Mouse (Mus musculus) heart, adult 2 months (tissue): ENCODE measurements around the gene Tcea2. TPM values are rescaled to one million over a fixed set of nuclear protein-coding genes. Genes with fewer than 3 reads are reported as not detected.

Experiments
- DNase-seq, 2 experiments: peaks; one replicate each; pipeline ENCODE4 v3.0.0; 2021
- H3K27ac ChIP-seq: fragments of 200-600 bp; 2 replicates; pipeline ENCODE4 v1.8.1; 2022
- H3K27me3 ChIP-seq: fragments of 200-500 bp; 2 replicates; pipeline ENCODE4 v1.6.1; 2012; ENCODE audit warnings: mild to moderate bottlenecking, low read length, inconsistent platforms, mixed read lengths; ENCODE audit not compliant: control insufficient read depth, insufficient read depth
- H3K36me3 ChIP-seq: fragments of 200-500 bp; 2 replicates; pipeline ENCODE4 v1.6.1; 2012; ENCODE audit warnings: low read length, inconsistent platforms; ENCODE audit not compliant: control insufficient read depth, insufficient read depth
- H3K4me1 ChIP-seq: fragments of 200-500 bp; 2 replicates; pipeline ENCODE4 v1.6.1; 2011; ENCODE audit warnings: low read length; ENCODE audit not compliant: control insufficient read depth, insufficient read depth
- H3K4me3 ChIP-seq: fragments of 200-600 bp; 2 replicates; pipeline ENCODE4 v1.8.1; 2022
- H3K79me2 ChIP-seq: fragments of 200-500 bp; replicated peaks from 2 replicates; pipeline ENCODE4 v1.6.1; 2012; ENCODE audit warnings: mild to moderate bottlenecking, inconsistent platforms, low read length, moderate library complexity, mixed read lengths; ENCODE audit not compliant: control insufficient read depth, insufficient read depth
- H3K9ac ChIP-seq: fragments of 200-500 bp; 2 replicates; pipeline ENCODE4 v1.6.1; 2012; ENCODE audit warnings: low read depth, mild to moderate bottlenecking, control low read depth, inconsistent platforms, low read length, mixed read lengths
- CTCF ChIP-seq: fragments of 200-600 bp; IDR thresholded peaks from 2 replicates; pipeline ENCODE4 v1.8.1; 2022; ENCODE audit warnings: antibody characterized with exemption, mild to moderate bottlenecking, moderate library complexity
- EP300 ChIP-seq: fragments of 200-500 bp; IDR thresholded peaks from 2 replicates; pipeline ENCODE4 v1.6.1; 2011; ENCODE audit warnings: low read depth, low read length, control low read depth; ENCODE audit not compliant: insufficient read depth
- POLR2A ChIP-seq: fragments of 200-500 bp; IDR thresholded peaks from 2 replicates; pipeline ENCODE4 v1.6.1; 2011; ENCODE audit warnings: mild to moderate bottlenecking, low read depth, low read length, control low read depth; ENCODE audit not compliant: insufficient read depth
- WGBS: fragments of 180-500 bp; shearing (Covaris S2); methylation state at CpG from one replicate; pipeline ENCODE4 v1.1.7; 2018; 5-methylcytosine and 5-hydroxymethylcytosine counted together
- intact Hi-C: fragments of 180-260 bp; cut with DNase I; formaldehyde crosslinking; loops from one replicate; pipeline ENCODE4 v1.15.1; 2025
- polyA plus RNA-seq: library from polyadenylated mRNA; depleted of rRNA; stranded (reverse); fragments of >200 nt; gene quantifications from 2 replicates; pipeline ENCODE4 v1.2.3, GENCODE M21; 2012
- total RNA-seq, 2 experiments: library from RNA; stranded (reverse); gene quantifications; 2 replicates each; pipeline ENCODE4 v1.2.3; 2021

Gene Tcea2
- total and polyA plus RNA-seq, 3 experiments = 4.3 to 10.4 (median 6.0) TPM

- Histone ChIP-seq H3K27ac (no peak overlapping the region), H3K27me3 (no peaks in the 10 kb centered on the region), H3K4me3 (no peak overlapping the region), H3K9ac (no peak overlapping the region), H3K36me3 (no peaks in the 10 kb centered on the region), H3K79me2 (no peaks in the 10 kb centered on the region), H3K4me1 (peaks cover 1% of the 10 kb centered on the region; the same call in 1 of the 2 replicates)
- TF ChIP-seq EP300 (no peak), CTCF (no peak)
- WGBS = 91% methylated on average over 10 of the region's 10 CpGs
- intact Hi-C loops = no loop called here
- no peak for DNase-seq
Observed at GRCm38 (mm10) chr2:181689466-181690160, 9.5 kb downstream of the Tcea2 start.

- DNase-seq = no peak
- H3K36me3 ChIP-seq = no peaks in the 10 kb centered on the region
- no peaks in the 10 kb centered on the region for H3K27me3 ChIP-seq
- H3K9ac ChIP-seq = no peak overlapping the region
- H3K27ac ChIP-seq = no peak overlapping the region
- WGBS = 86% methylated on average over 6 of the region's 6 CpGs
- H3K4me3 ChIP-seq = no peak overlapping the region
- intact Hi-C loops = no loop called here
- peaks cover 1% of the 10 kb centered on the region; the same call in 1 of the 2 replicates for H3K4me1 ChIP-seq
- no peaks in the 10 kb centered on the region for H3K79me2 ChIP-seq
- TF ChIP-seq EP300 (no peak), POLR2A (no peak), CTCF (no peak)
Observed at GRCm38 (mm10) chr2:181691083-181691482, 11.0 kb downstream of the Tcea2 start.

- intact Hi-C loops = no loop called here
- no peak overlapping the region for H3K4me3 ChIP-seq
- TF ChIP-seq CTCF (no peak), POLR2A (no peak), EP300 (no peak)
- no peak overlapping the region for H3K9ac ChIP-seq
- DNase-seq = peak in 1 of 2 experiments; percentile 31
- H3K27me3 ChIP-seq = no peaks in the 10 kb centered on the region
- H3K4me1 ChIP-seq = peaks cover 1% of the 10 kb centered on the region; the same call in 1 of the 2 replicates
- no peaks in the 10 kb centered on the region for H3K36me3 ChIP-seq
- 65% methylated on average over 4 of the region's 4 CpGs for WGBS
- H3K79me2 ChIP-seq = no peaks in the 10 kb centered on the region
- H3K27ac ChIP-seq = no peak overlapping the region
Observed at GRCm38 (mm10) chr2:181691571-181691970, 11.5 kb downstream of the Tcea2 start.

GRCm38 (mm10) chr2:181692304-181692703 is 12.2 kb downstream of the Tcea2 start:
- Histone ChIP-seq H3K27me3 (no peaks in the 10 kb centered on the region), H3K9ac (no peak overlapping the region), H3K79me2 (no peaks in the 10 kb centered on the region), H3K27ac (no peak overlapping the region), H3K36me3 (no peaks in the 10 kb centered on the region), H3K4me1 (peaks cover 1% of the 10 kb centered on the region; the same call in 1 of the 2 replicates), H3K4me3 (no peak overlapping the region)
- DNase-seq = no peak
- TF ChIP-seq CTCF (no peak), EP300 (no peak), POLR2A (no peak)
- 91% methylated on average over 3 of the region's 3 CpGs for WGBS
- intact Hi-C loops = no loop called here

GRCm38 (mm10) chr2:181693339-181694280 is 13.5 kb downstream of the Tcea2 start, which contains the start of gene Rgs19:
Rgs19 (minus strand) TSS chr2:181693977.
- peak within 1 kb of the TSS; percentile 83 for H3K9ac ChIP-seq
- intact Hi-C loops = no loop called here
- H3K27me3 ChIP-seq = no peaks in the 10 kb centered on the region
- H3K4me3 ChIP-seq = peak within 1 kb of the TSS; percentile 61
- DNase-seq = peak; percentile 90 to 94
- peaks cover 1% of the 10 kb centered on the region; the same call in 1 of the 2 replicates for H3K4me1 ChIP-seq
- no peaks in the 10 kb centered on the region for H3K36me3 ChIP-seq
- TF ChIP-seq POLR2A (peak; percentile 37), CTCF (peak; percentile 27), EP300 (no peak)
- WGBS = 1% methylated on average over 75 of the region's 75 CpGs
- H3K79me2 ChIP-seq = no peaks in the 10 kb centered on the region
- peak within 1 kb of the TSS; percentile 66 for H3K27ac ChIP-seq

- WGBS = 78% methylated on average over 3 of the region's 3 CpGs
- Histone ChIP-seq H3K4me3 (no peak overlapping the region), H3K27ac (no peak overlapping the region), H3K27me3 (no peaks in the 10 kb centered on the region), H3K36me3 (no peaks in the 10 kb centered on the region), H3K79me2 (no peaks in the 10 kb centered on the region), H3K9ac (no peak overlapping the region), H3K4me1 (peaks cover 1% of the 10 kb centered on the region; the same call in 1 of the 2 replicates)
- intact Hi-C loops = no loop called here
- TF ChIP-seq POLR2A (no peak), EP300 (no peak), CTCF (no peak)
- no peak for DNase-seq
Observed at GRCm38 (mm10) chr2:181694581-181694980, 14.5 kb downstream of the Tcea2 start.
